Mouse (Mus musculus) heart, embryonic 10.5 days (tissue): ENCODE data around the gene Gp6. TPM values are rescaled to one million over a fixed set of nuclear protein-coding genes. Genes with fewer than 3 reads are reported as not detected.
"Not testable (repeated sequence)": the region's sequence is repeated elsewhere in the genome, so short reads cannot be mapped to it uniquely, and the experiment has no call there.

Experiments used
- DNase-seq: peaks from one replicate; pipeline ENCODE4 v3.0.0-alpha.2; 2017; ENCODE audit warnings: low spot score
- H3K27ac ChIP-seq: fragments of 300-500 bp; sonication (generic); 2 replicates; pipeline ENCODE4 v1.5.1; 2016; ENCODE audit warnings: mild to moderate bottlenecking
- H3K27me3 ChIP-seq: fragments of 300-500 bp; sonication (generic); 2 replicates; pipeline ENCODE4 v1.6.1; 2016; ENCODE audit warnings: mild to moderate bottlenecking; ENCODE audit not compliant: poor library complexity, insufficient read depth, severe bottlenecking
- H3K36me3 ChIP-seq: fragments of 300-500 bp; sonication (generic); 2 replicates; pipeline ENCODE4 v1.6.1; 2016; ENCODE audit warnings: mild to moderate bottlenecking, moderate library complexity
- H3K4me1 ChIP-seq: fragments of 300-500 bp; sonication (generic); 2 replicates; pipeline ENCODE4 v1.6.1; 2016; ENCODE audit warnings: mild to moderate bottlenecking
- H3K4me3 ChIP-seq: fragments of 300-500 bp; sonication (generic); 2 replicates; pipeline ENCODE4 v1.5.1; 2016; ENCODE audit warnings: mild to moderate bottlenecking, moderate library complexity
- H3K9me3 ChIP-seq: fragments of 300-500 bp; sonication (generic); 2 replicates; pipeline ENCODE4 v1.6.1; 2016; ENCODE audit warnings: mild to moderate bottlenecking, moderate library complexity
- WGBS: fragments of 180-500 bp; shearing (Covaris S2); methylation state at CpG from one replicate; pipeline ENCODE4 v1.1.7; 2016; 5-methylcytosine and 5-hydroxymethylcytosine counted together
- polyA plus RNA-seq: library from polyadenylated mRNA; unstranded; fragments of >200 nt; fragmentation: Nextera tagmentation; extraction: Ambion mirVana; gene quantifications from 2 replicates; pipeline ENCODE4 v1.2.1, GENCODE M21; 2016

Gp6 gene
- 0.35 and 0.57 TPM in 2 replicates for polyA plus RNA-seq

DNA sequence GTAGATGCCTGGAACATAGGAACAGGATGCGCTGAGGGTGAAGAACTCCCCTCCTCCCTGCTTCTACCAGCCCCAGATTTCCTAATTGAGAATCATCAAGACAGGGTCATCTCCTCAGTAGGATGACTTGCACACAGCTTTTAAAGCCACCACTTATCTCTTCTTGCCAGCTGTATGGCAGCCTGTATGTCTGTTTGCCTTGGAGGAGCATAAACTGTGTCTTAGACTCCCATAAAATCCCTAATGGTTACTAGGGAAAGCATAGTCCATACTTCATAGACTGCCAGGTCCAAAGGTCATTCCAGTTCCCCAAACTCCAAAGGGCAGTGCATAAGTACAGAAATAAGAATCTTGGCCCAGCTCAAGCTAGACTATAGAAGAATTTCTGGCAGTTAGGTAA is at the start of gene Gp6:
TSS of gene Gp6 (minus strand) at position 15 of the 400 bp plus-strand sequence.
- Histone ChIP-seq H3K27ac (no peak within 1 kb of the TSS), H3K27me3 (no peaks in the 10 kb centered on the region), H3K4me3 (no peak within 1 kb of the TSS), H3K9me3 (no peaks in the 10 kb centered on the region; the same call in 1 of the 2 replicates), H3K4me1 (no peaks in the 10 kb centered on the region), H3K36me3 (no peaks in the 10 kb centered on the region)
- WGBS: 78% methylated on average over 1 of the region's 1 CpGs
- DNase-seq: no peak

DNA sequence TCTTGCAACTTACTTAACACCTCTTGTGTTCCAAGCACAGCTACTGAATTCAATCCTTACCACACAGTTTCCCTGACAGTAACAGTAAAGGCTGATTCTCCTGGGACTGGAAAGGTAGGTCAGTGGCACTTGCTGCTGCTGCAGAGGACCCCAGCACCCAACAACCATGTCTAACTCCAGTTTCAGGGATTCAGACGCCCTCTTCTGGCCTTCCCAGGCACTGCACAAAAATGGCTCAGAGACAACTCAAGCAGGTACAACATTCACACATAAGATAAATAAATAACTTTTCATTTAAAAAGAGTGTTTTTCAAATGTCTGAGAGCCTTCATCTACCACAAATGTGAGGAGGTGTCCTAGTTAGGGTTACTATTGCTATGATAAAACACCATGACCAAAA is 49.6 kb upstream of the Gp6 start:
- H3K27me3 ChIP-seq: no peaks in the 10 kb centered on the region
- peaks cover 24% of the 10 kb centered on the region for H3K36me3 ChIP-seq
- 6% methylated on average over 1 of the region's 1 CpGs for WGBS
- no peaks in the 10 kb centered on the region for H3K9me3 ChIP-seq
- H3K4me3 ChIP-seq: no peak overlapping the region
- 0 out of 2 replicates have a peak, but pooled peaks cover 5% of the 10 kb centered on the region for H3K4me1 ChIP-seq
- no peak for DNase-seq
- H3K27ac ChIP-seq: no peak overlapping the region

DNA sequence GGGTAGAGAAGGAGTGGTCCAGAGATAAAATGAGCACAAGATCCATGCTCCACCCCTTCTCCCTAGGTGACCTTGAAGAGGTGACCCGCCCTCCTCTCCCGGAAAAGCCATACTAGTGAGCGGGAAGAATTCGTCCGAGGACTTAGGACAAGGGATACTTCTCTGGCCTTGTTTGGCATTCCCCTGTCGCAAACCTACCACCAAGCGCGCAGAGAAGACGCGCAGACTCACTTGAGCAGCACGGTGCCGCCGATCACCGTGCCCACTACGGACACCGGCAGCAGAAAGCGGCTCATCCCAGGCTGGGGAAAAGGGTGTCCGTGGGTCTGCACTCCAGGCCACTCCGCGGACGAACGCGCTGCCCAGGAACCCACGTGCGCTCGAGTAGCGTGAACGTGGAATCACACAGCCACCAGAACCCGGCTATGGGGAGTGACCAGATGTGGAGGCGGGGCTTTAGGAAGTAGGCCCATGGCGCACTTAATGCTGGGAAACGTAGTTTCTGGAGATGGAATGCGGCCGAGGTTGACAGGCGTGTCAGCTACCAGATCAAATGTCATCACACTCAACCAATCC is 47.8 kb upstream of the Gp6 start, which contains the start of gene Rdh13:
TSS of gene Rdh13 (minus strand) at position 434 of the 576 bp plus-strand sequence.
- Histone ChIP-seq H3K27me3 (no peaks in the 10 kb centered on the region), H3K27ac (peak within 1 kb of the TSS; percentile 93), H3K4me3 (peak within 1 kb of the TSS; percentile 76), H3K4me1 (0 out of 2 replicates have a peak, but pooled peaks cover 5% of the 10 kb centered on the region), H3K36me3 (peaks cover 42% of the 10 kb centered on the region), H3K9me3 (no peaks in the 10 kb centered on the region)
- DNase-seq: peak; percentile 96
- under 1% methylated on average over 35 of the region's 35 CpGs for WGBS

DNA sequence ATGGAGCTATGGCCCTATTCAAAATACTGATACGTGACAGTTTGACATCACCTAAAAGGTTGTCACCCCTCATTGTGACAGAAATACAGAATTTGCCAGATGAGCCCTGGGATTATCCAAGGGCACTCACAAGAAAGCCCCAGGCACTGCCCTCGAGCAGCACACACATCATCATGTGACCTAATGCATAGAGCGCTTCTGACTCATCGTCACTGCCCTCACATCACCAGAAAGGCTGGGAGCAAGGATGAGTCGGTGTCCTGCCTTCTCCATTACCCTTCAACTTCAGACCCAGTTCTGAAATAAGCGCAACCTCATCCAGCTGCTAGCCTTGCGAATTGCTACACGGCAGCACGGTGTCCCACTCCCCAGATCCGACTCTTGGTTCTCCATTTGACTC is 43.0 kb upstream of the Gp6 start:
- peaks cover 84% of the 10 kb centered on the region for H3K36me3 ChIP-seq
- 0 out of 2 replicates have a peak, but pooled peaks cover 5% of the 10 kb centered on the region for H3K4me1 ChIP-seq
- no peak overlapping the region for H3K27ac ChIP-seq
- H3K9me3 ChIP-seq: no peaks in the 10 kb centered on the region
- no peak overlapping the region for H3K4me3 ChIP-seq
- no peaks in the 10 kb centered on the region for H3K27me3 ChIP-seq
- WGBS: 90% methylated on average over 10 of the region's 10 CpGs
- DNase-seq: no peak

DNA sequence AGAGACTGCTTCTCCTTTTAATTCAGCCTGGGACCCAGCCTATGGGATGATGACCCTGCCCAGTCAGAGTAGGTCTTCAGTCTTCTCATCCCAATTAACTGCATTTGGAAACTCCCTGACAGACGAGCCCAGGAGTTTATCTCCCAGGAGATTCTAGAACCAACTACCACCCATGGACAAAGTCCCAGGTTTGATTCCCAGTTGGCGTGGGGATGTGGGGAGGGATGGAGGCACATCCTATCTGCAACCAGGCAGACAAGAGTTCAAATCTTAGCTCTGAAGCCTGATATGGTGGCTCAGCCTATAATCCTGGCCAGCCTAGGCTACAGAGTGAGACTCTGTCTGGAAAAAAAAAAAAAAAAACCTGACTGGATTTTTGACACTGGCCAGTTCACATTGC is 40.2 kb upstream of the Gp6 start:
- Histone ChIP-seq H3K27ac (no peak overlapping the region), H3K36me3 (peaks cover 95% of the 10 kb centered on the region), H3K9me3 (no peaks in the 10 kb centered on the region), H3K4me1 (no peaks in the 10 kb centered on the region), H3K4me3 (no peak overlapping the region), H3K27me3 (no peaks in the 10 kb centered on the region)
- DNase-seq: peak; percentile 51
- 84% methylated on average over 2 of the region's 2 CpGs for WGBS

DNA sequence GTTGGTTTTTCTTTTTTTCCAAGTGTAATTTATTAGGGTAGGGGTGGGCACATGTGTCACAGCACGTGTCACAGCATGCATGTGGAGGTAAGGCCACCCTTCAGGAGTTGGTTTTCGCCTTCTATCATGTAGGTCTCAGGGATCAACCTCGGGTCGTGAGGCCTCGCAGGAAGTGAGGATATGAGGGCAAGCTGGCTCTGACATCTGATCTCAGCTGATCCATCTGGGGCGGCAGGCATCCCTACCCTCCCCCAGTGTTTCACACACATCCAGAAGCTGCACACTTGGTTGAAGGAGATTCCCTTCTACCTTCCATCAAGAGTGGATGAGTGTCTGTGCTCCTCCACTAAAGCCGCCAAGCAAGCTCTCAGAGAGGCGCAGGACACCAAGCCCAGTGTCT is 34.5 kb upstream of the Gp6 start:
- Histone ChIP-seq H3K4me1 (no peaks in the 10 kb centered on the region), H3K4me3 (no peak overlapping the region), H3K27me3 (no peaks in the 10 kb centered on the region), H3K36me3 (peaks cover 95% of the 10 kb centered on the region), H3K9me3 (no peaks in the 10 kb centered on the region), H3K27ac (no peak overlapping the region)
- WGBS: 91% methylated on average over 8 of the region's 8 CpGs
- peak; percentile 66 for DNase-seq

DNA sequence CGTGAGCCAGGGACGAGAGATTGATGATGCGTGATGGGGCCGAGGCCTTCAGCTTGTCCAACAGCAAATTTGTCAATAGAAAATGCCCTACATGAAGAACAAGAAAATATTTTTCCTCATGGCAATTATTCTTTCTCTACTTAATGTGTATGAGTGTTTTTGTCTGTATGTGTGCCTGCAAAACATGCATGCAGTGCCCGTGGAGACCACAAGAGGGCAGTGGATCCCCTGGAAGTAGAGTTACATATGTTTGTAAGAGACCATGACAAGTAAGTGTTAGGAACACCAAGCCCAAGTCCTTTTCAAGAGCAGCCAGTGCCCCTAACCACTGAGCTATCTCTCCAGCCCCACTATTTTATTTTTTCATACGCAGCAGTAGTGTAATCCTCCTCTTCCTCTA is 34.0 kb upstream of the Gp6 start:
- peak; percentile 79 for DNase-seq
- WGBS: 77% methylated on average over 6 of the region's 6 CpGs

DNA sequence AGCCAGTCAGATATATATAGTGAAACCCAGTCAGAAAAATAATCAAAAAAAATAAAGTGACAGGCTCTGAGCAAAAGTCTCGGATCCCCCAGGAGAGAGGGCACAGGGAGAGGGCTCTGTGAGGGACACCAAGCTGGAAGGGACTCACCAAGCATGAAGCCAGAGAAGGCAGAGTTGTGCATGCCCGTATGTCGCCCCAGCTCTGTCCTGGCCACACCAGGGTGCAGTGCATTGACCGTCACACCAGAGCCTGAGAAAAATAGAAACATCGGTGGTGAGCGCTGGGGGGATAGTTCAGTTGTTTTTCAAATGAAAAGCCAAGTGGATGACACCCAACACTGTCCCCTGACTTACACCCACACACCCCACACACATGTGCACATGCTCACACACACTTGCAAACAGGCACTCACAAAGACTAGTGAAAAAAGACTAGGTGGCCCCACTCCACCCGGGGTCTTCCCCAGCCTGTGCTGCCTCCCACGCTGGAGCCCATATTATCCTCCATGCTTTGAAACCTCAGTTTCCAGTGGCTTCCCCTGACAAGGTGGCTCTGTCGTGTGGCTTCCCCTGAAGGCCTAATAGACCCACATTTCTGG is 32.8 kb upstream of the Gp6 start:
- peak; percentile 68 for DNase-seq
- no peaks in the 10 kb centered on the region for H3K27me3 ChIP-seq
- no peaks in the 10 kb centered on the region for H3K9me3 ChIP-seq
- no peaks in the 10 kb centered on the region for H3K4me1 ChIP-seq
- peaks cover 94% of the 10 kb centered on the region for H3K36me3 ChIP-seq
- H3K4me3 ChIP-seq: no peak overlapping the region
- WGBS: 87% methylated on average over 9 of the region's 9 CpGs
- no peak overlapping the region for H3K27ac ChIP-seq

More for the DNA sequence above, 34.0 kb upstream of the Gp6 start:
- H3K27ac ChIP-seq: no peak overlapping the region
- H3K9me3 ChIP-seq: no peaks in the 10 kb centered on the region
- H3K4me1 ChIP-seq: no peaks in the 10 kb centered on the region
- H3K36me3 ChIP-seq: peaks cover 93% of the 10 kb centered on the region
- H3K27me3 ChIP-seq: no peaks in the 10 kb centered on the region
- no peak overlapping the region for H3K4me3 ChIP-seq

DNA sequence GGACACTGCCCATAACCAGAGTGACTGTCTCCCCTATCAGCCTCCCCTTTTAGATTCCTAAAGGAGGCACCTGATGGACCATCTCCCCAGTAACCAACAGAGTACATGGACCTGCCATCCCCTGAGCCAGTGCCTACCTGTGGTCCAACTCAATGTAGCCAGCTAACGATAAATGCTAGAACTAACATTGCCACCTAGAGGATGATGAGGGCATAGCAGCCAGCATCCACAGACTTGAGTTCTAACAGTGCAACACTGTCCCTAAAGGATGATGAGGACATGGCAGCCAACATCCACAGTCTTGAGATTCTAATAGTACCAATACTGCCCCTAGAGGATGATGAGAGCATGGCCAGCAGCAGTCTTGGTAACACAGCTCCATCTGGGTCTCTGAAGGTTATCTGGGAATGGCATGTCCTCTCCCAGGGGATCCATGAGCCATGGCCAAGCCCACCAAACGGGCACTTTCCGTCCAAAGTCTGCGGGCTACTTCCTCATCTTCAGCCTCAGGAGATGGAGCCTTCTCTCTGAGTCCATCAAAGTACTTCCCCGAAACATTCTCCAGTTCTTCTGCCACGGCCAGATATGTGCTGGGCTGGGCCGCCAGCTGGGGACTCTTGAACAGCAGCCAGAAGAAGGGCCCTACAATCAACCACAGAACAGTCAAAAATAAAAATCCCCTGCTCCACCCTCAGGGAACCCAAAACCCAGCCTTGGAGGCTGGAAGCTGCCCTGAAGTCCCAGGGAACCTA is 29.8 kb upstream of the Gp6 start:
- Histone ChIP-seq H3K36me3 (peaks cover 83% of the 10 kb centered on the region), H3K4me1 (no peaks in the 10 kb centered on the region), H3K9me3 (no peaks in the 10 kb centered on the region), H3K27ac (no peak overlapping the region), H3K27me3 (no peaks in the 10 kb centered on the region), H3K4me3 (no peak overlapping the region)
- DNase-seq: peak; percentile 91
- WGBS: 74% methylated on average over 7 of the region's 7 CpGs

DNA sequence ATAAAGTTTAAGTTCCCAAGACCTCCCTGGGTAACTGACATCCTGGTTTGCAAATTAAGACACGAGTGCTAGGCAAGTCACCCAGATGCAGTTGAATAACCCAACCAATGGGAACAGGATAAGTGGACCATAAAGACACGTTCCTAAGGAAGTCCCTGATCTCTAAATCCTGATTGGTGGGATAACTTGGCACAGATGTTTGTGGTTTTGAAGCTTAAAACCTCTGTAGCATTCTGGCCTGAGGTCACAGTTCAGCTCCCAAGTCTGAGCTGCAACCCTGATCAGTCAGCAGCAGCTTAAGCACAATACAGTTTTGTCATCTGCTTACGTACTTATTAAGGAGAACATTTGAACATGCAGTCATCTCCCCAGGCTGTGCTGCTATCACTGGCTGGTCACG is 22.7 kb upstream of the Gp6 start:
- H3K27me3 ChIP-seq: no peaks in the 10 kb centered on the region
- H3K4me1 ChIP-seq: no peaks in the 10 kb centered on the region
- WGBS: 61% methylated on average over 4 of the region's 4 CpGs
- H3K4me3 ChIP-seq: no peak overlapping the region
- DNase-seq: peak; percentile 9
- no peaks in the 10 kb centered on the region for H3K9me3 ChIP-seq
- no peak overlapping the region for H3K27ac ChIP-seq
- peaks cover 18% of the 10 kb centered on the region for H3K36me3 ChIP-seq

DNA sequence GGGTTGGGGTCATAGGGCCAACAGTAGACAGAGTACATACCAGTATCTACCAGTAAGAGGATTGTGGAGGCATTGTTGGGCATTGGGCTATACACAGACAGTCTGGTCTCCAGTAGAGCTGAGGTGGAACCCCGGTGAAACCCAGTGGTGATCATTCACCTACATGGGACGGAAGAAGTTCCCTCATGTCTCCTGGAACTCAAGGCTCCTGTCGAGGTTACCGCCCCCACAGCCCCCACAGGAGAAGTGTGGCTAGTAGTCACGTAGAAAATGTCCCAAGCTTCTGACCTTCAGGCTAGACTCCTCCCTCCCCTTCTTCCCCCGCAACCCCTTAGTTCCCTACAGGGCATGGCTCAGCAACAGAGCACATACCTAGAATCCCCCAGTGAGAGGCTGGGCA is 22.1 kb upstream of the Gp6 start:
- Histone ChIP-seq H3K27me3 (no peaks in the 10 kb centered on the region), H3K27ac (no peak overlapping the region), H3K36me3 (peaks cover 12% of the 10 kb centered on the region), H3K4me1 (no peaks in the 10 kb centered on the region), H3K4me3 (no peak overlapping the region), H3K9me3 (no peaks in the 10 kb centered on the region)
- peak; percentile 17 for DNase-seq
- WGBS: 81% methylated on average over 6 of the region's 6 CpGs

DNA sequence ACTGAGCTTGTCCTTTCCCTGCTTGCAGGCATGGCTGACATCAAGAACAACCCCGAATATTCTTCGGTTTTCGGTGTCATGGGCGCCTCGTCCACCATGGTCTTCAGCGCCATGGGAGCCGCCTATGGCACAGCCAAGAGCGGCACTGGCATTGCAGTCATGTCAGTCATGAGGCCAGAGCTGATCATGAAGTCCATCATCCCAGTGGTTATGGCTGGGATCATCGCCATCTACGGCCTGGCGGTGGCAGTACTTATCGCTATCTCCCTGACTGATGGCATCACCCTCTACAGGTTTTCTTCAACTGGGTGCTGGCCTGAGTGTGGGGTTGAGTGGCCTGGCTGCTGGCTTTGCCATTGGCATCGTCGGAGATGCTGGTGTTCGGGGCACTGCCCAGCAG is 14.9 kb upstream of the Gp6 start:
- H3K9me3 ChIP-seq, H3K27me3 ChIP-seq, H3K27ac ChIP-seq, H3K4me1 ChIP-seq, H3K4me3 ChIP-seq, H3K36me3 ChIP-seq: not testable (repeated sequence)
- WGBS: 89% methylated on average over 15 of the region's 15 CpGs
- peak; percentile 64 for DNase-seq

DNA sequence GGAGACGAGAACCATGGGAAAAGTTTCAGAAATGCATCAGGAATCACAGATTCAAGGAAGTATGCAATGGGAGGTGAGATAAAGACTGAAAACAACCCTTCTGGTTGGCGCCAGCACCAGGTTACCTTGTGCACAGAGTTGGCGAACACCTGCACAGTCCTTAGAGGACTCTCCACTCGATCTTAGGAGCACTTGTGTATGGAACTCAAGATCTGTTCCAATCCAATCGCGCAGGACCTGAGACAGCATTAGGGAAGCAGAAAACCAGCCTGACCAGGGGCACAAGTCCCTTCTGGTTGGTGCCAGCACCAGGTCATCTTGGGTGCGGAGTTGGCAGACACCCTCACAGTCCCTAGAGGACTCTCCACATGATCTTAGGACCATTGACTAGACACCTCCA is 24.0 kb downstream of the Gp6 start:
- H3K4me1 ChIP-seq: no peaks in the 10 kb centered on the region
- WGBS: 72% methylated on average over 7 of the region's 7 CpGs

More for the DNA sequence above, 24.0 kb downstream of the Gp6 start:
- Histone ChIP-seq H3K4me3 (no peak overlapping the region), H3K9me3 (peaks cover 4% of the 10 kb centered on the region; the same call in 1 of the 2 replicates), H3K27ac (no peak overlapping the region), H3K27me3 (no peaks in the 10 kb centered on the region), H3K36me3 (no peaks in the 10 kb centered on the region)
- DNase-seq: no peak
